Mouse (Mus musculus): ENCODE results near the gene Ghr. TPM values are rescaled to one million over a fixed set of nuclear protein-coding genes. Genes with fewer than 3 reads are reported as not detected.

The Ghr gene
- polyA plus RNA-seq, 1 experiment from 2014 or later = 9.1 TPM

DNA sequence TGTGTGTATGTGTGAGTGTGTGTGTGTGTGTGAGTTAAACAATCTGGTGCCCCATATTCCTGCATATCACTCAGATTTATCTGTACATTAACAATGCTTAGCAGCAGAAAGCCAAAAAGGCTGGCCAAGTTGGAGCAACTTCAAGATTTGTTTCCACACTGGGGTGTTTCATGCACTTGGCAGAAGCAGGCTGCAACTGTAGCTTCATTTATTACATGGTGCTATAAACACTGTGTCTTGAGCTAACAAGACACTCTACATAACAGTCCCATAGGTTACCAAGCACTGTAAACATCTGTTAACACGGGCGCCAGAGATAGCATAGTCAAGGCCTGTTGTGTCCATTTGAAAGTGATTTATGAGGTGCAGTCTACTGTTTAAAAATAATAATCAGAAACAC lies 3.1 kb downstream of the Ghr start:
- H3K9me3 ChIP-seq = no peaks in the 10 kb centered on the region
- peaks cover 13% of the 10 kb centered on the region for H3K4me1 ChIP-seq (replicated peaks)
- no peaks in the 10 kb centered on the region for H3K36me3 ChIP-seq
- H3K9ac ChIP-seq = no peak overlapping the region
- whole genome bisulfite sequencing = 74% methylated on average over 2 of the region's 2 CpGs
- 0 out of 2 replicates have a peak overlapping the region, but pooled peaks have one; percentile 15 for H3K4me2 ChIP-seq
- no peak for ATAC-seq (ENCODE audit: low FRiP score, low read depth)
- H3K27ac ChIP-seq (replicated peaks) = no peak overlapping the region
- H3K27me3 ChIP-seq = no peaks in the 10 kb centered on the region
- no peak overlapping the region for H3K4me3 ChIP-seq

DNA sequence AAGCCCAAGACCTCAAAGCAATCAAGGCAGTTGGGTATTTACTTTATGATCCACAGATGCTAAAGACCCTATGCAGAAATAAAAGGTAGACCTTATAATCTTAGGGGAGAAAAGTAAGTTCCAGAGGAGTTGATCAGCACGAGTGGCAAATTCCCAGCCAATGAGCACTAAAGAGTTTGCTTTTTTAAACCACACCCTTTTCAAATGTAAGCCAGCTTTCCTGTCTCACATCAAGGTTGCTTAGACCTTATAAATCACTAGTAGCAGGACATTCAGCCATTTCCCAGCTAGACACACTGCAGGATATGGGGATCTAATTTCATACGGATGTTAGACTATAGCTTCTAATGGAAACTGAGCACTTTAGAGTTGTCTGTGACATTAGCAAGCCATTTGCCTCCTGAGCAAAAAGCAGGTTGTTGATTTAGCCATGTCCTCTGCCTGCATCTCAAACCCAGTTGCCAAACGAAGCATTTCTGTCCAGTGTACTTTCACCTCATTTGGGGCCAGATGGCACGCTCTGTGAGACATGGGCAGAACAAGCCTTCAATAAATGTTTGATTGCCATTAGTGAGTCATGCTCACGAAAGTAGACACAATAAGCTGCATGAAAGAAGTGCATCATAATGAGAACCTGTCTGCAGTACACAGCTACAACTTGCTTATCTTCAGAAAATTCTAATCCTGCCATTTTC lies 4.9 kb downstream of the Ghr start:
- Histone ChIP-seq H3K4me3 (no peak overlapping the region), H3K36me3 (no peaks in the 10 kb centered on the region), H3K27ac (replicated peaks) (no peak overlapping the region), H3K27me3 (no peaks in the 10 kb centered on the region), H3K4me1 (replicated peaks) (peaks cover 13% of the 10 kb centered on the region), H3K4me2 (no peak overlapping the region), H3K9me3 (no peaks in the 10 kb centered on the region), H3K9ac (no peak overlapping the region)
- 80% methylated on average over 5 of the region's 5 CpGs for WGBS
- ATAC-seq (ENCODE audit: low FRiP score, low read depth) = no peak

DNA sequence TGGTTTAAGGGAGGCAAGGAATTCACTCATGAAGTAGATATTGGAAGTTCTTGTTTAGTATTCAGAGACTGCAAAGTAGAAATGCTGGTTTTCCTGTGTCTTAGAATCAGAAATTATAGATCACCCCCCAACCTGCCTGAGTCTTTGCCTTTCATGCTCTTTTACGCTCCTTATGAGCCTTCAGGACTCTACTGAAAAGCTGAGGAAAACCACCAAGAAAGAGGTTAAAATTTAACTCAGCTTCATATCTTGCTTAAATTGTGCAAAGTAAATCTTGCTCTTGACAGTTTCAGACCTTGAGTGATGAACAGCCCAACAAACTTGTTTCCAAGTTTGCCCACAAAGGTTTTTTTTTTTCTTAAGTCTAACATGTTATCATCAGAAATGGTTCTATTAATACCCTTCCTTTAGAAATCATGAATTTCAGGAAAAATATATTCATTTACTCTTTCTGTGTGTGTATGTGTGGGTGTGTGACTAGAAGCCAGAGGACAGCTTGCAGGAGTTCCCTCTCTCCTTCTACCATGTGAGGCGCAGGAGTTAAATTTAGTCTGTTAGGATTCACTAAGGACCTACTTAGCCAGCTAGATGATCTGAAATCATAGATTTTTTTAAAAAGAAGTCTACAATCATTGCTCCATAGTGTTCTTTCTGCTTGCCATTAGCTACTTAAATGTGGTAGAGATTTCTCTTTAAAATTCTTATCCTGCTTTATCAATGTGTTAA lies 14.0 kb downstream of the Ghr start:
- no peaks in the 10 kb centered on the region for H3K27me3 ChIP-seq

DNA sequence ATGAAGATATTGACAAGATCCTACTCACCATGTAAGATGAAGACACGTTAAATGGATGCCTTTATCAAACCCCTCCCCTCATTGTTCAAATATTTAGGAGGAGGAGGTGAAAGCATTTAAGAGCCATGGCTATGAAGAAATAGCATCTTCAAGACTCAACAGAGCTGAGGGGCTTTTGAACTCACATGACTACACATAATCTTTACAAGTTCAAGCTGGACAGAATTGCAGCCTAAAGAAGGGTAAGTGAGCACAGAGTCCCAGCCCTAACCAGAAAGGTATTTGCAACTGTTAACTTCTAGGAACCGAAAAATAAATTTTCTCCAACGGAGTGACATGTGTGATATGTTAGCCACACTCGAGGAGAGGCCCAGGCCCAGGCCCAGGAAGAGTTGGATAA lies 18.7 kb downstream of the Ghr start:
- H3K36me3 ChIP-seq = no peaks in the 10 kb centered on the region

More for the DNA sequence above, 14.0 kb downstream of the Ghr start:
- ATAC-seq (ENCODE audit: low FRiP score, low read depth) = no peak
- no peak overlapping the region for H3K9ac ChIP-seq
- H3K4me2 ChIP-seq = no peak overlapping the region
- 92% methylated on average over 2 of the region's 2 CpGs for WGBS
- H3K9me3 ChIP-seq = no peaks in the 10 kb centered on the region
- no peak overlapping the region for H3K27ac ChIP-seq (replicated peaks)
- no peaks in the 10 kb centered on the region for H3K36me3 ChIP-seq
- no peak overlapping the region for H3K4me3 ChIP-seq
- H3K4me1 ChIP-seq (replicated peaks) = no peaks in the 10 kb centered on the region

DNA sequence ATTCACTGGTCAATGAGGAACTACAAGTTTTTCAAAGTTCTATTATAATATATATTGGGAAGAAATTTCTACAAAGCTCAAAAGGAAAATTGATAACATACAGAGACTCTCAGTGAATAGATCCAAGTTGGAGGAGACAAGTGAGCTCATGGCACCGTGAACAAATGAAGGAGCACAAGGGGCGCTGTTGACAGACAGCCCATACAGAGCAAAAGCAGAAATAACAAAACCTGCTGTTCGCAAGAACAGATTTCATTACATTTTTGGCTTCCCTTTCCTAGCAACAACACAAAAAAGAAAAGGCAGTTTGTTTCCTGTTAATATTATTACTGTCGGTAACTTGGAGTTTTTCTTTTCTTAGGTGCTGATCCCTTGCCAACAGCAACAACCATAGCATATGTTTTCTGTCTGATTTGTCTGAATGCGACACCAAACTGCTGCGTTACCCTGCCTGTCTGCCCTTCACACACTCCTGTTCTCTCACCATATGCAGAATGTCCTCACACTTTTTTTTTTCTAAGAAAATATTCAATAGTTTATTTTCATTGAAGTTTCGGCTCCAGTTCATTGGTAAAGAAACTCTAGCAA lies 19.3 kb downstream of the Ghr start:
- no peak for ATAC-seq (ENCODE audit: low FRiP score, low read depth)
- Histone ChIP-seq H3K4me1 (replicated peaks) (no peaks in the 10 kb centered on the region), H3K4me2 (no peak overlapping the region)

More for the DNA sequence above, 18.7 kb downstream of the Ghr start:
- Histone ChIP-seq H3K9me3 (no peaks in the 10 kb centered on the region), H3K9ac (no peak overlapping the region), H3K4me1 (replicated peaks) (no peaks in the 10 kb centered on the region), H3K27ac (replicated peaks) (no peak overlapping the region), H3K27me3 (no peaks in the 10 kb centered on the region), H3K4me2 (no peak overlapping the region), H3K4me3 (no peak overlapping the region)
- WGBS = 77% methylated on average over 4 of the region's 4 CpGs
- no peak for ATAC-seq (ENCODE audit: low FRiP score, low read depth)

DNA sequence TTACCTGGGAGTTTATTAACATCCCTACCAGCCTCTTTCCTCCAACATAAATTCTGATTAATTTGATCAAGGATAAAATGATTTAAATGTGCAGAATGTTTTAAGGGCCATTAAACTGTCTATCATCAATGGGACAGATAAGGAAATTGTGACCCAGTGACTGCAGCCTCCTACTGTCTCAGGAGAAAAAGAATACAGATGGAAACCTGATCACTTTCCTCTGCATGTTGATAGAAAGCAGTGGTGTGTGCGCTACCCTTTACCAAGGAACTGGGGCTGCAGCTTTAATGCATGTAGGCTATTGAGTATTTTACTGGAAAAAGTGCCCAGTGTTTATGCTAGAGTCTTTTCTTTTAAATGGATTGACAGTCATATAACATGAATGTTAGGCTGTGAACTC lies 19.8 kb downstream of the Ghr start:
- WGBS = 93% methylated on average over 1 of the region's 1 CpGs
- H3K4me2 ChIP-seq = no peak overlapping the region
- no peaks in the 10 kb centered on the region for H3K27me3 ChIP-seq
- H3K27ac ChIP-seq (replicated peaks) = no peak overlapping the region
- no peaks in the 10 kb centered on the region for H3K36me3 ChIP-seq
- H3K9ac ChIP-seq = no peak overlapping the region
- no peak for ATAC-seq (ENCODE audit: low FRiP score, low read depth)
- H3K4me1 ChIP-seq (replicated peaks) = no peaks in the 10 kb centered on the region
- H3K4me3 ChIP-seq = no peak overlapping the region
- H3K9me3 ChIP-seq = no peaks in the 10 kb centered on the region

More for the DNA sequence above, 19.3 kb downstream of the Ghr start:
- no peaks in the 10 kb centered on the region for H3K27me3 ChIP-seq
- WGBS = 40% methylated on average over 7 of the region's 7 CpGs
- no peaks in the 10 kb centered on the region for H3K36me3 ChIP-seq
- no peak overlapping the region for H3K4me3 ChIP-seq
- no peak overlapping the region for H3K9ac ChIP-seq
- H3K27ac ChIP-seq (replicated peaks) = no peak overlapping the region; the same call in 1 of the 2 replicates
- H3K9me3 ChIP-seq = no peaks in the 10 kb centered on the region

- H3K36me3 ChIP-seq = no peaks in the 10 kb centered on the region
- H3K9ac ChIP-seq = no peak overlapping the region
- H3K27ac ChIP-seq (replicated peaks) = no peak overlapping the region
- ATAC-seq (ENCODE audit: low FRiP score, low read depth) = no peak
- H3K4me1 ChIP-seq (replicated peaks) = no peaks in the 10 kb centered on the region
- WGBS = 96% methylated on average over 3 of the region's 3 CpGs
- no peak overlapping the region for H3K4me2 ChIP-seq
- no peaks in the 10 kb centered on the region for H3K9me3 ChIP-seq
- no peak overlapping the region for H3K4me3 ChIP-seq
- no peaks in the 10 kb centered on the region for H3K27me3 ChIP-seq
Observed at GRCm38 (mm10) chr15:3558524-3558923, 24.8 kb downstream of the Ghr start.

DNA sequence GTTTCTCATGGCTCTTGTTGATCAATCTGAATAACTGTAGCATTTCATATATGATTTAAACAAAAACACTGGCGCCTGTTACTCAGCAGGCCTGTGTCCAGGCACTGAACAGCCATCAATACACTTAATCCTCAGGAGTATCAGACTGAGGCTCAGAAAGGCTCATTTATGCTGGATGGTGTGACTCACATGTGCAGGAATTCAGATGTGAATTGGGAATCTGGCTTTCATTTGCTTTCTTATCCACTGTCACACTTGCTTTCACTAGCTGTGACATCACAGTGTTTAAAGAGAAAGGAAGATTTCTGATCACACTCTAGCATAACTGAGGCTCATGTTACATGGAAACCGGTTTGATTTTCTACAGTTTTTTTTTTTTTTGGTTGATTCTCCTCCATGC lies 39.0 kb downstream of the Ghr start:
- Histone ChIP-seq H3K36me3 (no peaks in the 10 kb centered on the region), H3K9ac (no peak overlapping the region), H3K4me1 (replicated peaks) (no peaks in the 10 kb centered on the region), H3K27ac (replicated peaks) (no peak overlapping the region), H3K9me3 (no peaks in the 10 kb centered on the region), H3K27me3 (no peaks in the 10 kb centered on the region), H3K4me3 (no peak overlapping the region), H3K4me2 (no peak overlapping the region)
- no peak for ATAC-seq (ENCODE audit: low FRiP score, low read depth)
- 87% methylated on average over 2 of the region's 2 CpGs for WGBS

DNA sequence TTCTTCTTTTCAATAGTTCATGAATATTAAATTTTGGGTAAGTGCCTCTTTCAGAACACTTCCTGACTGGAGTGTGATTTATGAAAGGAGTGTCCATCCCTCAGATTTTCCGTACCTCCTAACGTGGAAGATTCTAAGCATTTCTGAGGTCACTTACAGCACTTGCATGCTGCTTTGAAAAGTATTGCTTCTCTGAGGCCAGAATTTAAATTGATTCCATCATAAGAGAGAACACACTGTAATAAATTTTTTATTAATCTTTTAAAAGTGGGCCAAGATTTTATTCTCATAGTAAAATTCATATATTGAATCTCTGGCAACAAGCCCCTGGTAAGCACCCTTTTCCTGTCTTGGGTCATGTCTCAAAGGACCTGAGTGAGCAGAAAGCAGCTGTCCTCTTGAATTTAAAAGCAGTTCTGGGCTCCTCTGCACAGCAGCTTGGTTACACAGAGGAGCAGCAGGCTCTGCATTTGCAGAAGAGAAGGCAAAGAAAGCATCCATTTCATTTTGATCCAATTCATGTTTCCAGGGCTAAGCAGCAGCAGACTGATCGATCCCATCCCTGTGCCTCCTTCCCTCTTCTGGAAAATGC lies 46.9 kb downstream of the Ghr start:
- no peak overlapping the region for H3K9ac ChIP-seq
- H3K4me1 ChIP-seq (replicated peaks) = no peaks in the 10 kb centered on the region
- 0 out of 2 replicates have a peak overlapping the region, but pooled peaks have one; percentile 1 for H3K27ac ChIP-seq (replicated peaks)
- ATAC-seq (ENCODE audit: low FRiP score, low read depth) = no peak
- no peaks in the 10 kb centered on the region for H3K27me3 ChIP-seq
- no peaks in the 10 kb centered on the region for H3K36me3 ChIP-seq
- no peak overlapping the region for H3K4me3 ChIP-seq
- H3K9me3 ChIP-seq = no peaks in the 10 kb centered on the region
- 78% methylated on average over 3 of the region's 3 CpGs for WGBS
- no peak overlapping the region for H3K4me2 ChIP-seq

- no peak overlapping the region for H3K4me3 ChIP-seq
- no peaks in the 10 kb centered on the region for H3K36me3 ChIP-seq
- no peaks in the 10 kb centered on the region for H3K27me3 ChIP-seq
- no peak for ATAC-seq (ENCODE audit: low FRiP score, low read depth)
- H3K9me3 ChIP-seq = no peaks in the 10 kb centered on the region
- no peaks in the 10 kb centered on the region for H3K4me1 ChIP-seq (replicated peaks)
- 87% methylated on average over 1 of the region's 1 CpGs for WGBS
- no peak overlapping the region for H3K4me2 ChIP-seq
- H3K9ac ChIP-seq = no peak overlapping the region
- H3K27ac ChIP-seq (replicated peaks) = no peak overlapping the region
Observed at GRCm38 (mm10) chr15:3514027-3514426, 69.3 kb downstream of the Ghr start.

DNA sequence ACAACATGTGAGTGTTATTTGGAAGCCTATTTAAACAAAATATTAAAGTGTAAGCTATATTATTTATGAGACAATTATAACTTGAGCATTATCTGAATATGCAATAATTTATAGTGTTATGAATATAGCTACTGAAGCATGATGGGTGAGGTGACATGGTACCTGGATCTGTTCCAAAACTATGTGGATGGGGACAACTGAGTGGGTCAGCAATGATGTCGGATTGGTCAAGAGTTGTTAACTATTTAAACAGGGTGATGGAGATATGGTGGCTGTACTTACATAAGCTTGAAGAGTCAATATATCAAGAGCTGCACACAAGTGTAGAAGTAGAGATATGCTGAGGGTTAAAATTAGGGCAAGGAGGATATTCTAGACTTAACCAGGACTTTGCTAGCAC lies 70.9 kb downstream of the Ghr start:
- 88% methylated on average over 1 of the region's 1 CpGs for WGBS
- H3K27ac ChIP-seq (replicated peaks) = no peak overlapping the region
- H3K4me1 ChIP-seq (replicated peaks) = 0 out of 2 replicates have a peak, but pooled peaks cover 6% of the 10 kb centered on the region
- no peaks in the 10 kb centered on the region for H3K9me3 ChIP-seq
- no peaks in the 10 kb centered on the region for H3K36me3 ChIP-seq
- no peak overlapping the region for H3K4me2 ChIP-seq
- H3K27me3 ChIP-seq = no peaks in the 10 kb centered on the region
- no peak overlapping the region for H3K9ac ChIP-seq
- H3K4me3 ChIP-seq = no peak overlapping the region
- ATAC-seq (ENCODE audit: low FRiP score, low read depth) = no peak

DNA sequence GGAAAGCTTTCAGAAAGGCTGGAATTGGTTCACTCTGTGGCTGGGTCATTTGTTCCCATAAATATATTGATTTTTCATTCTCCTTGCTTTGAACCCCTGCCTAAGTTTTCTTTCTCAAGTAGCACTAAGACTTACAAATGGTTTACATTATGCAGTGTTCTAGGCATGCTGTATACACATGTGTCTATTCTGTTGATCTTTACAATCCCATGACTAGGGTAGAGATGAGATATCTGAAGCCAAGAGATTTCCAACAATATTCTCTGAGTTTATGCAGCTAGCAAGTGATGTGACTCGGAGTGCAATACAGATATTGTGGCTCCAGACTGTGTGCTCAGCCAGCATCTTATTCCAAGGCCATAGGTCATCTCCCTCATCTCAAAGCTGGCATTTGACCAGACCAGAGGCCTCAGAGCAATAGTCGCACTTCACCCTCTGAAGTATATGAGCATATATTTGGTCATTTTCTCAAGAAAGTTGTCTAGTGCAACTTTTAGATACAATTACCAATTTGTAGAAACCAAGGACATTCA lies 71.6 kb downstream of the Ghr start:
- Histone ChIP-seq H3K9me3 (no peaks in the 10 kb centered on the region), H3K4me2 (no peak overlapping the region), H3K4me1 (replicated peaks) (0 out of 2 replicates have a peak, but pooled peaks cover 10% of the 10 kb centered on the region), H3K27me3 (no peaks in the 10 kb centered on the region), H3K4me3 (no peak overlapping the region), H3K27ac (replicated peaks) (no peak overlapping the region), H3K36me3 (no peaks in the 10 kb centered on the region), H3K9ac (no peak overlapping the region)
- 91% methylated on average over 2 of the region's 2 CpGs for WGBS
- ATAC-seq (ENCODE audit: low FRiP score, low read depth) = no peak
